Comparison of ENCODE assay signal across 26 mouse cellular contexts in the genomic region with DNA sequence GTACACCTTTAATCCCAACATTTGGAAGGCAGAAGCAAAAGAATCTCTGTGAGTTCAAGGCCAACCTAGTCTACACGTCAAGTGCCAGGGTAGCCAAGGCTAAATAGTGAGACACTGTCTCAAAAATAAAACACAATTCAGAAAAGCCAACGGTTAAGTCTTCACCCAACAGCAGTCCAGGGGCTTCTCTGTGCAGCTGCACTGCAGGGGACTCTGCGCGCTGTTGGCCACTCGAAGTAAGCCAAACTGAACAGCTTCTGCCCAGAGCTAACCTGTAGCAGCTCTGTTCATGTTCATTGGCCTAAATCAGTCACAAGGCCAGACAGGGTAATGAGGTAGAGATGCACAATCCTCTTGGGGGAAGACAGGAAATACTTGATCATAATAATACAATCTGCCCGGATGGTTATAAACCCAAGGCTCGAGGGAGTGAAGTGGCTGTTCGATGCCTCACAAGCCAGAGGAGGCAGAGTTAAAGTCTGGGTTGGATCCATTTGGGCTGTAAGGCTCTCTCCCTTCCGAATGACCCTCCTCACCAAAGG.
DNase-seq lines count a peak whose midpoint lies in the region; TF ChIP-seq lines count a peak whose summit lies in the region.
"Had no signal": no experiment of that assay in that cellular context is flagged by ENCODE, and none has a peak within 500 bp of the region (broad histone marks: within the 10 kb centered on the region; RNA-seq: fewer than 3 reads in every experiment).

No protein-coding gene starts in this region.

- H3K27me3 ChIP-seq in C2C12 (ENCODE audit: control insufficient read depth, insufficient read depth, insufficient read length) (no peaks in the 10 kb centered on the region), CH12.LX (replicated peaks) (no peaks in the 10 kb centered on the region)
- no peaks in the 10 kb centered on the region for H3K27me3 ChIP-seq in thymus, adult 2 months (ENCODE audit: control insufficient read depth, insufficient read depth, low read length)
- H3K27me3 ChIP-seq: embryonic facial prominence, embryonic 13.5 days; forebrain, embryonic 12.5 days; forebrain, embryonic 15.5 days; heart, embryonic 13.5 days; hindbrain, embryonic 12.5 days; hindbrain, embryonic 15.5 days; Patski had no signal

- TF ChIP-seq CTCF in C2C12 (IDR thresholded peaks at IDR 0.05; ENCODE audit: control insufficient read depth, insufficient read depth, insufficient read length) (no peak), CH12.LX (conservative IDR thresholded peaks at IDR 0.05 in 1 of 2, IDR thresholded peaks at IDR 0.05 in 1 of 2; ENCODE audit: low read depth in 2 of 2, low read length in 2 of 2) (no peak)
- TF ChIP-seq CTCF in thymus, adult 2 months (IDR thresholded peaks at IDR 0.05; ENCODE audit: borderline replicate concordance, control insufficient read depth, extremely low read depth, insufficient read depth, low read length, poor library complexity), result no peak

- 97% methylated on average over 9 of the region's 9 CpGs for WGBS in thymus, adult 2 months

- TF ChIP-seq RAD21 in CH12.LX (IDR thresholded peaks at IDR 0.05; ENCODE audit: low read depth, low read length), result no peak

- H3K9me3 ChIP-seq in CH12.LX (replicated peaks; ENCODE audit: low read length), result no peaks in the 10 kb centered on the region
- H3K9me3 ChIP-seq: embryonic facial prominence, embryonic 10.5 days; embryonic facial prominence, embryonic 13.5 days; forebrain, embryonic 12.5 days; forebrain, embryonic 15.5 days; G1E; heart, embryonic 10.5 days; heart, embryonic 13.5 days; hindbrain, embryonic 12.5 days; hindbrain, embryonic 15.5 days had no signal

- no peak for TF ChIP-seq EP300 in CH12.LX (IDR thresholded peaks at IDR 0.05; ENCODE audit: low read length)

- no peak overlapping the region for H3K4me2 ChIP-seq in CH12.LX (ENCODE audit: insufficient read depth, low read depth, poor library complexity, severe bottlenecking)
- H3K4me2 ChIP-seq: embryonic facial prominence, embryonic 13.5 days; forebrain, embryonic 12.5 days; forebrain, embryonic 15.5 days; heart, embryonic 13.5 days; hindbrain, embryonic 12.5 days; hindbrain, embryonic 15.5 days had no signal

- H3K4me1 ChIP-seq in CH12.LX (ENCODE audit: control insufficient read depth in 1 of 2, insufficient read depth in 2 of 2), result peaks cover 0 to 39% of the 10 kb centered on the region in 2 experiments; a peak in 3 of 4 replicates
- H3K4me1 ChIP-seq in thymus, adult 2 months (replicated peaks; ENCODE audit: control insufficient read depth, insufficient read depth, low read length), result no peaks in the 10 kb centered on the region
- H3K4me1 ChIP-seq: forebrain, embryonic 15.5 days; hindbrain, embryonic 12.5 days; hindbrain, embryonic 15.5 days had no signal

- no peaks in the 10 kb centered on the region for H3K79me2 ChIP-seq in C2C12 (ENCODE audit: control insufficient read depth, insufficient read depth)
- no peaks in the 10 kb centered on the region for H3K79me2 ChIP-seq in CH12.LX (replicated peaks; ENCODE audit: control insufficient read depth, extremely low read depth, insufficient read depth, poor library complexity, severe bottlenecking)

- peak; percentile 60 for DNase-seq in heart, adult 11 months
- no peak for DNase-seq in heart, postnatal 25 days (ENCODE audit: low spot score)
- peak; percentile 41 for DNase-seq in CH12.LX (ENCODE audit: extremely low read depth)
- DNase-seq in thymus, adult 2 months, result no peak
- no peak for DNase-seq in natural killer cell, adult 2 months (ENCODE audit: low spot score in 2 of 2)
- DNase-seq: adrenal gland, postnatal 10 days; cerebellum, adult 11-12 months; cerebellum, adult 8-10 months; cerebellum, postnatal 10 days; cerebellum, postnatal 36 days; embryo, embryonic 11 days; gastrocnemius, postnatal 14 days; heart, adult 2 months; heart, postnatal 14 days had no signal

- dilution Hi-C loops in CH12.LX (cut with MboI; ENCODE audit: extremely low pct_ligation_motif_present, extremely low pct_unique_long_range_greater_than_20kb, low sequenced_read_pairs), result no loop called here

- no peak overlapping the region for H3ac ChIP-seq in C2C12 (ENCODE audit: control insufficient read depth, insufficient read length, low read depth)

- H3K79me3 ChIP-seq in C2C12 (ENCODE audit: low read depth), result no peaks in the 10 kb centered on the region

- intact Hi-C loops in heart, postnatal 25 days (cut with DNase I), result no loop called here

- no peak overlapping the region for H3K27ac ChIP-seq in CH12.LX (ENCODE audit: insufficient read depth, low read depth)
- H3K27ac ChIP-seq in thymus, adult 2 months (ENCODE audit: control insufficient read depth, insufficient read depth, low read length), result no peak overlapping the region
- H3K27ac ChIP-seq: embryonic facial prominence, embryonic 10.5 days; embryonic facial prominence, embryonic 13.5 days; forebrain, embryonic 12.5 days; forebrain, embryonic 15.5 days; heart, adult 2 months; heart, embryonic 10.5 days; heart, embryonic 13.5 days; hindbrain, embryonic 12.5 days; hindbrain, embryonic 15.5 days had no signal

- H3K4me3 ChIP-seq in C2C12 (ENCODE audit: insufficient read depth, poor library complexity, severe bottlenecking) (no peak overlapping the region), CH12.LX (replicated peaks in 1 of 3; ENCODE audit: low read depth in 2 of 3, low read length in 2 of 3, poor library complexity in 1 of 3) (no peak overlapping the region)
- H3K4me3 ChIP-seq in thymus, adult 2 months (ENCODE audit: control insufficient read depth, insufficient read depth, low read length), result no peak overlapping the region
- H3K4me3 ChIP-seq: embryonic facial prominence, embryonic 10.5 days; embryonic facial prominence, embryonic 13.5 days; erythroblast, embryonic 14.5 days; forebrain, embryonic 12.5 days; forebrain, embryonic 15.5 days; heart, adult 2 months; heart, embryonic 10.5 days; heart, embryonic 13.5 days; hindbrain, embryonic 12.5 days; hindbrain, embryonic 15.5 days had no signal

- in situ Hi-C loops in CH12.LX (cut with MboI; ENCODE audit: low pct_ligation_motif_present, low pct_unique_long_range_greater_than_20kb, low sequenced_read_pairs), result no loop called here

- TF ChIP-seq POLR2A in CH12.LX (IDR thresholded peaks at IDR 0.05; ENCODE audit: low read depth, low read length), result no peak
- TF ChIP-seq POLR2A in thymus, adult 2 months (IDR thresholded peaks at IDR 0.05; ENCODE audit: control insufficient read depth, extremely low read depth, insufficient read depth, low read length, poor library complexity), result no peak

- H3K36me3 ChIP-seq in C2C12 (ENCODE audit: control insufficient read depth, insufficient read depth) (no peaks in the 10 kb centered on the region), CH12.LX (replicated peaks in 1 of 2; ENCODE audit: control insufficient read depth in 1 of 2, insufficient read depth in 1 of 2, low read length in 1 of 2) (no peaks in the 10 kb centered on the region)
- H3K36me3 ChIP-seq in thymus, adult 2 months (ENCODE audit: control insufficient read depth, insufficient read depth, low read length), result no peaks in the 10 kb centered on the region
- H3K36me3 ChIP-seq: embryonic facial prominence, embryonic 10.5 days; embryonic facial prominence, embryonic 13.5 days; forebrain, embryonic 12.5 days; forebrain, embryonic 15.5 days; G1E; heart, embryonic 10.5 days; heart, embryonic 13.5 days; hindbrain, embryonic 12.5 days; hindbrain, embryonic 15.5 days had no signal

- no peak overlapping the region for H3K9ac ChIP-seq in CH12.LX (ENCODE audit: insufficient read depth, low read depth)
- H3K9ac ChIP-seq: embryonic facial prominence, embryonic 13.5 days; forebrain, embryonic 12.5 days; forebrain, embryonic 15.5 days; heart, embryonic 13.5 days; hindbrain, embryonic 12.5 days; hindbrain, embryonic 15.5 days had no signal

TF ChIP-seq in C2C12, 6 proteins besides CTCF, POLR2A, EP300 and RAD21:
- TF ChIP-seq CEBPB (IDR thresholded peaks at IDR 0.05; ENCODE audit: low read depth) (no peak), USF1 (IDR thresholded peaks at IDR 0.05; ENCODE audit: low read depth) (peak; percentile 60)

TF ChIP-seq in CH12.LX, 34 proteins besides CTCF, POLR2A, EP300 and RAD21:
- TF ChIP-seq USF1 (IDR thresholded peaks at IDR 0.05; ENCODE audit: low read depth, low read length) (peak; percentile 12), CHD1 (IDR thresholded peaks at IDR 0.05; ENCODE audit: low read depth, low read length) (no peak)

Comparison
In these comparisons a context has a peak if more than half of its experiments do, and no peak if none do; other contexts are left out.
1. DNase-seq: peak in heart, adult 11 months (single experiment) and CH12.LX (single experiment); none in heart, postnatal 25 days (single experiment), thymus, adult 2 months (single experiment) and natural killer cell, adult 2 months (0 of 2).